Mouse (Mus musculus): Measurements from ENCODE around the gene Pmf1. TPM values are rescaled to one million over a fixed set of nuclear protein-coding genes. Genes with fewer than 3 reads are reported as not detected.
"Not testable (repeated sequence)": the region's sequence is repeated elsewhere in the genome, so short reads cannot be mapped to it uniquely, and the experiment has no call there.

Pmf1 gene
- polyA plus RNA-seq, 1 experiment from 2014 or later: 136 TPM

- H3K9me3 ChIP-seq (ENCODE audit: control insufficient read depth, low read depth, low read length); H3K4me1 ChIP-seq (ENCODE audit: control insufficient read depth, insufficient read depth, low read length); H3K27me3 ChIP-seq (ENCODE audit: control insufficient read depth, insufficient read depth, low read length); H3K36me3 ChIP-seq (ENCODE audit: control insufficient read depth, insufficient read depth, low read length); H3K9ac ChIP-seq (replicated peaks; ENCODE audit: low read depth, low read length): not testable (repeated sequence)
- peak overlapping the region; percentile 32 for H3K4me2 ChIP-seq (replicated peaks; ENCODE audit: low read depth, low read length)
- H3K27ac ChIP-seq (ENCODE audit: low read length): 0 out of 2 replicates have a peak overlapping the region, but pooled peaks have one; percentile 15
- ATAC-seq (ENCODE audit: insufficient number of reproducible peaks, insufficient read depth, low FRiP score, low read depth): peak; percentile 87
- peak overlapping the region; percentile 11; the same call in 1 of the 2 replicates for H3K4me3 ChIP-seq (ENCODE audit: low read depth, low read length)
- WGBS: 10% methylated on average over 16 of the region's 19 CpGs
Observed at GRCm38 (mm10) chr3:88375750-88376626, 34.1 kb downstream of the Pmf1 start.

- H3K4me2 ChIP-seq (replicated peaks; ENCODE audit: low read depth, low read length); H3K36me3 ChIP-seq (ENCODE audit: control insufficient read depth, insufficient read depth, low read length); H3K4me1 ChIP-seq (ENCODE audit: control insufficient read depth, insufficient read depth, low read length); H3K9me3 ChIP-seq (ENCODE audit: control insufficient read depth, low read depth, low read length); H3K27me3 ChIP-seq (ENCODE audit: control insufficient read depth, insufficient read depth, low read length); H3K9ac ChIP-seq (replicated peaks; ENCODE audit: low read depth, low read length); ATAC-seq (ENCODE audit: insufficient number of reproducible peaks, insufficient read depth, low FRiP score, low read depth); H3K4me3 ChIP-seq (ENCODE audit: low read depth, low read length); H3K27ac ChIP-seq (ENCODE audit: low read length): not testable (repeated sequence)
- WGBS: 92% methylated on average over 9 of the region's 9 CpGs
Observed at GRCm38 (mm10) chr3:88372643-88373042, 37.5 kb downstream of the Pmf1 start, which contains the start of gene Bglap3. Gene Bglap3 (minus strand): TSS chr3:88372743.

GRCm38 (mm10) chr3:88368511-88368910 lies 41.6 kb downstream of the Pmf1 start:
- 84% methylated on average over 7 of the region's 7 CpGs for WGBS
- not testable (repeated sequence) for H3K4me2 ChIP-seq (replicated peaks; ENCODE audit: low read depth, low read length); H3K27me3 ChIP-seq (ENCODE audit: control insufficient read depth, insufficient read depth, low read length); H3K4me1 ChIP-seq (ENCODE audit: control insufficient read depth, insufficient read depth, low read length); ATAC-seq (ENCODE audit: insufficient number of reproducible peaks, insufficient read depth, low FRiP score, low read depth); H3K27ac ChIP-seq (ENCODE audit: low read length); H3K4me3 ChIP-seq (ENCODE audit: low read depth, low read length); H3K9ac ChIP-seq (replicated peaks; ENCODE audit: low read depth, low read length); H3K9me3 ChIP-seq (ENCODE audit: control insufficient read depth, low read depth, low read length); H3K36me3 ChIP-seq (ENCODE audit: control insufficient read depth, insufficient read depth, low read length)

- H3K4me2 ChIP-seq (replicated peaks; ENCODE audit: low read depth, low read length); H3K27me3 ChIP-seq (ENCODE audit: control insufficient read depth, insufficient read depth, low read length); ATAC-seq (ENCODE audit: insufficient number of reproducible peaks, insufficient read depth, low FRiP score, low read depth); H3K27ac ChIP-seq (ENCODE audit: low read length); H3K4me1 ChIP-seq (ENCODE audit: control insufficient read depth, insufficient read depth, low read length); H3K9ac ChIP-seq (replicated peaks; ENCODE audit: low read depth, low read length); H3K36me3 ChIP-seq (ENCODE audit: control insufficient read depth, insufficient read depth, low read length); H3K9me3 ChIP-seq (ENCODE audit: control insufficient read depth, low read depth, low read length); H3K4me3 ChIP-seq (ENCODE audit: low read depth, low read length): not testable (repeated sequence)
- WGBS: 39% methylated on average over 3 of the region's 7 CpGs
Observed at GRCm38 (mm10) chr3:88367517-88367916, 42.6 kb downstream of the Pmf1 start.

- not testable (repeated sequence) for H3K9ac ChIP-seq (replicated peaks; ENCODE audit: low read depth, low read length); H3K4me1 ChIP-seq (ENCODE audit: control insufficient read depth, insufficient read depth, low read length); H3K27me3 ChIP-seq (ENCODE audit: control insufficient read depth, insufficient read depth, low read length); H3K4me3 ChIP-seq (ENCODE audit: low read depth, low read length); H3K27ac ChIP-seq (ENCODE audit: low read length); H3K9me3 ChIP-seq (ENCODE audit: control insufficient read depth, low read depth, low read length); H3K36me3 ChIP-seq (ENCODE audit: control insufficient read depth, insufficient read depth, low read length)
- peak; percentile 83 for ATAC-seq (ENCODE audit: insufficient number of reproducible peaks, insufficient read depth, low FRiP score, low read depth)
- WGBS: 6% methylated on average over 17 of the region's 22 CpGs
- H3K4me2 ChIP-seq (replicated peaks; ENCODE audit: low read depth, low read length): peak overlapping the region; percentile 36; the same call in 1 of the 2 replicates
Observed at GRCm38 (mm10) chr3:88366830-88367428, 43.2 kb downstream of the Pmf1 start.

- Histone ChIP-seq H3K4me2 (replicated peaks; ENCODE audit: low read depth, low read length) (no peak overlapping the region), H3K4me3 (ENCODE audit: low read depth, low read length) (no peak overlapping the region), H3K36me3 (ENCODE audit: control insufficient read depth, insufficient read depth, low read length) (peaks cover 18% of the 10 kb centered on the region), H3K9me3 (ENCODE audit: control insufficient read depth, low read depth, low read length) (peaks cover 4% of the 10 kb centered on the region; the same call in 1 of the 2 replicates), H3K9ac (replicated peaks; ENCODE audit: low read depth, low read length) (no peak overlapping the region), H3K27me3 (ENCODE audit: control insufficient read depth, insufficient read depth, low read length) (peaks cover 6% of the 10 kb centered on the region; the same call in 1 of the 2 replicates), H3K27ac (ENCODE audit: low read length) (no peak overlapping the region), H3K4me1 (ENCODE audit: control insufficient read depth, insufficient read depth, low read length) (peaks cover 6% of the 10 kb centered on the region; the same call in 1 of the 2 replicates)
- 40% methylated on average over 34 of the region's 34 CpGs for WGBS
- no peak for ATAC-seq (ENCODE audit: insufficient number of reproducible peaks, insufficient read depth, low FRiP score, low read depth)
Observed at GRCm38 (mm10) chr3:88365705-88366361, 44.3 kb downstream of the Pmf1 start.

- Histone ChIP-seq H3K4me3 (ENCODE audit: low read depth, low read length) (peak within 1 kb of the TSS; percentile 8; the same call in 1 of the 2 replicates), H3K36me3 (ENCODE audit: control insufficient read depth, insufficient read depth, low read length) (peaks cover 29% of the 10 kb centered on the region), H3K9ac (replicated peaks; ENCODE audit: low read depth, low read length) (no peak within 1 kb of the TSS; the same call in 1 of the 2 replicates), H3K4me2 (replicated peaks; ENCODE audit: low read depth, low read length) (peak within 1 kb of the TSS; percentile 30), H3K27ac (ENCODE audit: low read length) (peak within 1 kb of the TSS; percentile 33; the same call in 1 of the 2 replicates), H3K4me1 (ENCODE audit: control insufficient read depth, insufficient read depth, low read length) (peaks cover 6% of the 10 kb centered on the region; the same call in 1 of the 2 replicates), H3K27me3 (ENCODE audit: control insufficient read depth, insufficient read depth, low read length) (peaks cover 6% of the 10 kb centered on the region; the same call in 1 of the 2 replicates), H3K9me3 (ENCODE audit: control insufficient read depth, low read depth, low read length) (no peaks in the 10 kb centered on the region)
- WGBS: 4% methylated on average over 16 of the region's 16 CpGs
- peak; percentile 35; the same call in 1 of the 2 replicates for ATAC-seq (ENCODE audit: insufficient number of reproducible peaks, insufficient read depth, low FRiP score, low read depth)
Observed at GRCm38 (mm10) chr3:88364337-88364736, 45.8 kb downstream of the Pmf1 start, which contains the start of gene Paqr6. Gene Paqr6 (plus strand): TSS chr3:88364584.

GRCm38 (mm10) chr3:88363700-88364099 lies 46.4 kb downstream of the Pmf1 start:
- peaks cover 6% of the 10 kb centered on the region; the same call in 1 of the 2 replicates for H3K4me1 ChIP-seq (ENCODE audit: control insufficient read depth, insufficient read depth, low read length)
- H3K4me3 ChIP-seq (ENCODE audit: low read depth, low read length): no peak overlapping the region
- H3K9ac ChIP-seq (replicated peaks; ENCODE audit: low read depth, low read length): no peak overlapping the region; the same call in 1 of the 2 replicates
- H3K27me3 ChIP-seq (ENCODE audit: control insufficient read depth, insufficient read depth, low read length): peaks cover 6% of the 10 kb centered on the region; the same call in 1 of the 2 replicates
- peak; percentile 54; the same call in 1 of the 2 replicates for ATAC-seq (ENCODE audit: insufficient number of reproducible peaks, insufficient read depth, low FRiP score, low read depth)
- 44% methylated on average over 4 of the region's 4 CpGs for WGBS
- H3K27ac ChIP-seq (ENCODE audit: low read length): peak overlapping the region; percentile 33; the same call in 1 of the 2 replicates
- peaks cover 35% of the 10 kb centered on the region for H3K36me3 ChIP-seq (ENCODE audit: control insufficient read depth, insufficient read depth, low read length)
- H3K4me2 ChIP-seq (replicated peaks; ENCODE audit: low read depth, low read length): no peak overlapping the region
- H3K9me3 ChIP-seq (ENCODE audit: control insufficient read depth, low read depth, low read length): no peaks in the 10 kb centered on the region

All from stomach, embryonic 14.5 days (tissue).